Mouse (Mus musculus) midbrain, embryonic 10.5 days (tissue): ENCODE measurements at regions not wholly inside any gene's neighbourhood (a gene's known extent, or its start where the extent isn't known, plus 50 kb on each side); places are given as distances from the start of the nearest gene placed in this dataset.
A peak's percentile ranks its signal among the peaks of the same experiment; 100 is the strongest.

Experiments used
- DNase-seq: peaks from one replicate; pipeline ENCODE4 v3.0.0-alpha.2; 2017; ENCODE audit warnings: low spot score
- H3K27ac ChIP-seq: fragments of 300-500 bp; sonication (generic); replicated peaks from 2 replicates; pipeline ENCODE4 v1.5.1; 2016; ENCODE audit warnings: mild to moderate bottlenecking
- H3K27me3 ChIP-seq: fragments of 300-500 bp; sonication (generic); 2 replicates; pipeline ENCODE4 v1.6.1; 2016; ENCODE audit warnings: low read depth, mild to moderate bottlenecking; ENCODE audit not compliant: poor library complexity, severe bottlenecking
- H3K36me3 ChIP-seq: fragments of 300-500 bp; sonication (generic); 2 replicates; pipeline ENCODE4 v1.6.1; 2016; ENCODE audit warnings: mild to moderate bottlenecking, moderate library complexity
- H3K4me1 ChIP-seq: fragments of 300-500 bp; sonication (generic); 2 replicates; pipeline ENCODE4 v1.6.1; 2016
- H3K4me3 ChIP-seq: fragments of 300-500 bp; sonication (generic); 2 replicates; pipeline ENCODE4 v1.5.1; 2016; ENCODE audit warnings: mild to moderate bottlenecking, moderate library complexity
- H3K9me3 ChIP-seq: fragments of 300-500 bp; sonication (generic); replicated peaks from 2 replicates; pipeline ENCODE4 v1.6.1; 2016; ENCODE audit warnings: mild to moderate bottlenecking
- WGBS: fragments of 180-500 bp; shearing (Covaris S2); methylation state at CpG from one replicate; pipeline ENCODE4 v1.1.7; 2016; 5-methylcytosine and 5-hydroxymethylcytosine counted together

DNA sequence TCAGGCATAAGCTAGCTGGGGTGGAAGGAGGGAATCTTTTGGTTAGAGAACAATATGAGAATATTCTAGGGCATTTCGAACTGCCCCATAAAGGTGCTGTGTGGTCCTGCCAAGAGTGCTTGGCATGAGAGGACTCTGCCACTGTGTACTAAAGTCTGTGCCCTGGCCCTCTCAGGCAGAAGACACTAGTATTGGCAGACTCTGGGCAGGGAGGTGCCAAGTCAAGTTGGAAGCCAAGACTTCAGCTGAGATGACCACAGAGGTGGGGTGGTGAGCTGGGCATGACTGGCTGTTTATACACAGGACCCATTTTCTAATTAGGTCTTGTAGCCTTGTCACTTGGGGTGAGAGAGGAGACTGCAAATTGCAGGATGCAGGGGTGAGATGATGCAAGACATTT is 104.4 kb upstream of the Glra1 start:
- Histone ChIP-seq H3K27me3 (no peaks in the 10 kb centered on the region), H3K27ac (no peak overlapping the region), H3K4me1 (no peaks in the 10 kb centered on the region), H3K36me3 (no peaks in the 10 kb centered on the region), H3K9me3 (no peaks in the 10 kb centered on the region), H3K4me3 (no peak overlapping the region)
- DNase-seq, result no peak
- 88% methylated on average over 1 of the region's 1 CpGs for WGBS

DNA sequence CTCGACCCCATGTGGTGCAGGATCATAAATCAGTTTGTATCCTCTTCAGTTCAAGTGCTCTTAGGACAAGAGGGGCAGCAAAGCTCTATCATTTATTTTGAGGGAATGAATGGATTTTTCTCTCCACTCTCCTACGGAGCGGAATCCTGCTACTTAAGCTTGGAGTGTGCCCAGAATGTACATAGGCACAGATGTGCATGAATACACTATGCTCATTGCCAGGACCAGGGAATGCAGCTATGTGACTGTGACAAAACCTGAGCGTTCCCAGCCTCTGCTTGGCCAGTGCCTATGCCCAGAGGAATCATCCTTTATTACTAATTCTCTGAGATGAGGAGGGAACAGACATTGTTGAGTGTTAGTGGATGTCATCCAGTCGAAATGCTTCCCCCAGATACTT is 99.5 kb upstream of the Glra1 start:
- H3K9me3 ChIP-seq, result no peaks in the 10 kb centered on the region
- DNase-seq, result no peak
- H3K4me1 ChIP-seq, result no peaks in the 10 kb centered on the region
- H3K27me3 ChIP-seq, result no peaks in the 10 kb centered on the region
- H3K4me3 ChIP-seq, result no peak overlapping the region
- H3K36me3 ChIP-seq, result no peaks in the 10 kb centered on the region
- WGBS, result 86% methylated on average over 5 of the region's 5 CpGs
- no peak overlapping the region for H3K27ac ChIP-seq

GRCm38 (mm10) chr11:55701921-55702320 is 93.9 kb upstream of the Glra1 start:
- 90% methylated on average over 2 of the region's 2 CpGs for WGBS
- Histone ChIP-seq H3K9me3 (no peaks in the 10 kb centered on the region), H3K27me3 (no peaks in the 10 kb centered on the region), H3K4me1 (no peaks in the 10 kb centered on the region), H3K27ac (no peak overlapping the region), H3K4me3 (no peak overlapping the region), H3K36me3 (no peaks in the 10 kb centered on the region)
- DNase-seq, result no peak

- no peaks in the 10 kb centered on the region for H3K36me3 ChIP-seq
- 38% methylated on average over 3 of the region's 3 CpGs for WGBS
- H3K4me3 ChIP-seq, result no peak overlapping the region
- H3K9me3 ChIP-seq, result no peaks in the 10 kb centered on the region
- no peaks in the 10 kb centered on the region for H3K27me3 ChIP-seq
- H3K27ac ChIP-seq, result peak overlapping the region; percentile 49
- H3K4me1 ChIP-seq, result peaks cover 42% of the 10 kb centered on the region
- DNase-seq, result peak; percentile 53
Observed at GRCm38 (mm10) chr11:55685031-55685519, 77.1 kb upstream of the Glra1 start.

- peaks cover 42% of the 10 kb centered on the region for H3K4me1 ChIP-seq
- H3K4me3 ChIP-seq, result no peak overlapping the region
- no peaks in the 10 kb centered on the region for H3K27me3 ChIP-seq
- H3K9me3 ChIP-seq, result no peaks in the 10 kb centered on the region
- peak overlapping the region; percentile 13; the same call in 1 of the 2 replicates for H3K27ac ChIP-seq
- WGBS, result 41% methylated on average over 10 of the region's 10 CpGs
- peak; percentile 16 for DNase-seq
- no peaks in the 10 kb centered on the region for H3K36me3 ChIP-seq
Observed at GRCm38 (mm10) chr11:55682351-55682961, 74.5 kb upstream of the Glra1 start.

- peaks cover 42% of the 10 kb centered on the region for H3K4me1 ChIP-seq
- 77% methylated on average over 21 of the region's 21 CpGs for WGBS
- peak overlapping the region; percentile 29 for H3K27ac ChIP-seq
- DNase-seq, result no peak
- no peaks in the 10 kb centered on the region for H3K9me3 ChIP-seq
- H3K36me3 ChIP-seq, result no peaks in the 10 kb centered on the region
- no peak overlapping the region for H3K4me3 ChIP-seq
- no peaks in the 10 kb centered on the region for H3K27me3 ChIP-seq
Observed at GRCm38 (mm10) chr11:55681226-55681980, 73.4 kb upstream of the Glra1 start.

DNA sequence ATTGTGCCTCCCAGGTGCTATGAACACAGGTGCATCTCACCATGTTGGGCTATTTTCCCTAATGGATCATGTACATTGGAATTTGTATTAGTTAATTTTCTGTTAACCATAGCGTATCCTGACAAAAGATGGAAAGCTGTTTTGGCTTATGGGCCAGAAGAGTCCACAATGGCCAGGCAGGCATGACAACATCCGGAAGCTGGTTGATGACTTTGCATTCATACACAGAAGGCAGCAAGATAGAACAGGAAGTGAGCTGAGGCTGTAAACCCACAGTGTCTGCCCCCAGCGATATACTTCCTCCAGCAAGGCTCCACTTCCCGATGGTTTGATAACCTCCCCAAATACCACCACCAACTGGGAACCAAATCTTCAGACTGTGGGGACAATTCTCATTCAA is 55.1 kb upstream of the Glra1 start:
- H3K4me3 ChIP-seq, result no peak overlapping the region
- H3K27me3 ChIP-seq, result no peaks in the 10 kb centered on the region
- H3K27ac ChIP-seq, result no peak overlapping the region
- DNase-seq, result no peak
- WGBS, result 93% methylated on average over 4 of the region's 4 CpGs
- H3K36me3 ChIP-seq, result no peaks in the 10 kb centered on the region
- no peaks in the 10 kb centered on the region for H3K4me1 ChIP-seq
- H3K9me3 ChIP-seq, result no peaks in the 10 kb centered on the region

GRCm38 (mm10) chr11:55662283-55662682 is 54.3 kb upstream of the Glra1 start:
- no peaks in the 10 kb centered on the region for H3K4me1 ChIP-seq
- H3K36me3 ChIP-seq, result no peaks in the 10 kb centered on the region
- H3K9me3 ChIP-seq, result no peaks in the 10 kb centered on the region
- WGBS, result 81% methylated on average over 3 of the region's 3 CpGs
- H3K27me3 ChIP-seq, result no peaks in the 10 kb centered on the region
- DNase-seq, result no peak
- H3K4me3 ChIP-seq, result no peak overlapping the region
- H3K27ac ChIP-seq, result no peak overlapping the region
